Mouse (Mus musculus): ENCODE measurements at regions not wholly inside any gene's neighbourhood (a gene's known extent, or its start where the extent isn't known, plus 50 kb on each side); places are given as distances from the start of the nearest gene placed in this dataset.

- no peak for TF ChIP-seq CTCF (IDR thresholded peaks at IDR 0.05; ENCODE audit: control insufficient read depth, insufficient read depth, insufficient replicate concordance, low read depth, low read length)
- TF ChIP-seq POLR2A (IDR thresholded peaks at IDR 0.05; ENCODE audit: control insufficient read depth, low read depth, low read length) = no peak
- Histone ChIP-seq H3K36me3 (ENCODE audit: control insufficient read depth, insufficient read depth, low read length) (no peaks in the 10 kb centered on the region), H3K4me3 (ENCODE audit: control insufficient read depth, low read depth, low read length) (no peak overlapping the region)
Measured at GRCm38 (mm10) chr13:37121602-37122001, 71.6 kb upstream of the F13a1 start.

GRCm38 (mm10) chr13:37120219-37120618 is 70.2 kb upstream of the F13a1 start:
- Histone ChIP-seq H3K36me3 (ENCODE audit: control insufficient read depth, insufficient read depth, low read length) (no peaks in the 10 kb centered on the region), H3K4me1 (ENCODE audit: control insufficient read depth, insufficient read depth, low read length) (no peaks in the 10 kb centered on the region), H3K27ac (ENCODE audit: control insufficient read depth, insufficient read depth, low read depth, low read length) (no peak overlapping the region), H3K4me3 (ENCODE audit: control insufficient read depth, low read depth, low read length) (no peak overlapping the region), H3K27me3 (ENCODE audit: control insufficient read depth, insufficient read depth, low read length) (no peaks in the 10 kb centered on the region)
- TF ChIP-seq POLR2A (IDR thresholded peaks at IDR 0.05; ENCODE audit: control insufficient read depth, low read depth, low read length) = no peak
- TF ChIP-seq CTCF (IDR thresholded peaks at IDR 0.05; ENCODE audit: control insufficient read depth, insufficient read depth, insufficient replicate concordance, low read depth, low read length) = no peak

More at GRCm38 (mm10) chr13:37121602-37122001, 71.6 kb upstream of the F13a1 start:
- Histone ChIP-seq H3K27ac (ENCODE audit: control insufficient read depth, insufficient read depth, low read depth, low read length) (no peak overlapping the region), H3K4me1 (ENCODE audit: control insufficient read depth, insufficient read depth, low read length) (no peaks in the 10 kb centered on the region), H3K27me3 (ENCODE audit: control insufficient read depth, insufficient read depth, low read length) (no peaks in the 10 kb centered on the region)

- no peak overlapping the region for H3K27ac ChIP-seq (ENCODE audit: control insufficient read depth, insufficient read depth, low read depth, low read length)
- H3K27me3 ChIP-seq (ENCODE audit: control insufficient read depth, insufficient read depth, low read length) = no peaks in the 10 kb centered on the region
- H3K36me3 ChIP-seq (ENCODE audit: control insufficient read depth, insufficient read depth, low read length) = no peaks in the 10 kb centered on the region
Measured at GRCm38 (mm10) chr13:37114324-37114723, 64.3 kb upstream of the F13a1 start.

GRCm38 (mm10) chr13:37111747-37112146 is 61.7 kb upstream of the F13a1 start:
- Histone ChIP-seq H3K4me3 (ENCODE audit: control insufficient read depth, low read depth, low read length) (no peak overlapping the region), H3K27me3 (ENCODE audit: control insufficient read depth, insufficient read depth, low read length) (no peaks in the 10 kb centered on the region), H3K27ac (ENCODE audit: control insufficient read depth, insufficient read depth, low read depth, low read length) (no peak overlapping the region), H3K4me1 (ENCODE audit: control insufficient read depth, insufficient read depth, low read length) (no peaks in the 10 kb centered on the region), H3K36me3 (ENCODE audit: control insufficient read depth, insufficient read depth, low read length) (no peaks in the 10 kb centered on the region)
- TF ChIP-seq CTCF (IDR thresholded peaks at IDR 0.05; ENCODE audit: control insufficient read depth, insufficient read depth, insufficient replicate concordance, low read depth, low read length) = no peak
- TF ChIP-seq POLR2A (IDR thresholded peaks at IDR 0.05; ENCODE audit: control insufficient read depth, low read depth, low read length) = no peak

More at GRCm38 (mm10) chr13:37114324-37114723, 64.3 kb upstream of the F13a1 start:
- TF ChIP-seq POLR2A (IDR thresholded peaks at IDR 0.05; ENCODE audit: control insufficient read depth, low read depth, low read length) (no peak), CTCF (IDR thresholded peaks at IDR 0.05; ENCODE audit: control insufficient read depth, insufficient read depth, insufficient replicate concordance, low read depth, low read length) (no peak)
- H3K4me3 ChIP-seq (ENCODE audit: control insufficient read depth, low read depth, low read length) = no peak overlapping the region
- H3K4me1 ChIP-seq (ENCODE audit: control insufficient read depth, insufficient read depth, low read length) = no peaks in the 10 kb centered on the region

- Histone ChIP-seq H3K4me3 (ENCODE audit: control insufficient read depth, low read depth, low read length) (no peak overlapping the region), H3K36me3 (ENCODE audit: control insufficient read depth, insufficient read depth, low read length) (no peaks in the 10 kb centered on the region), H3K4me1 (ENCODE audit: control insufficient read depth, insufficient read depth, low read length) (no peaks in the 10 kb centered on the region), H3K27ac (ENCODE audit: control insufficient read depth, insufficient read depth, low read depth, low read length) (no peak overlapping the region), H3K27me3 (ENCODE audit: control insufficient read depth, insufficient read depth, low read length) (no peaks in the 10 kb centered on the region)
- no peak for TF ChIP-seq POLR2A (IDR thresholded peaks at IDR 0.05; ENCODE audit: control insufficient read depth, low read depth, low read length)
- no peak for TF ChIP-seq CTCF (IDR thresholded peaks at IDR 0.05; ENCODE audit: control insufficient read depth, insufficient read depth, insufficient replicate concordance, low read depth, low read length)
Measured at GRCm38 (mm10) chr13:37107721-37108120, 57.7 kb upstream of the F13a1 start.

GRCm38 (mm10) chr13:37106009-37106408 is 56.0 kb upstream of the F13a1 start:
- H3K4me1 ChIP-seq (ENCODE audit: control insufficient read depth, insufficient read depth, low read length) = no peaks in the 10 kb centered on the region
- H3K27ac ChIP-seq (ENCODE audit: control insufficient read depth, insufficient read depth, low read depth, low read length) = no peak overlapping the region
- H3K4me3 ChIP-seq (ENCODE audit: control insufficient read depth, low read depth, low read length) = no peak overlapping the region
- TF ChIP-seq CTCF (IDR thresholded peaks at IDR 0.05; ENCODE audit: control insufficient read depth, insufficient read depth, insufficient replicate concordance, low read depth, low read length) (no peak), POLR2A (IDR thresholded peaks at IDR 0.05; ENCODE audit: control insufficient read depth, low read depth, low read length) (no peak)
- no peaks in the 10 kb centered on the region for H3K27me3 ChIP-seq (ENCODE audit: control insufficient read depth, insufficient read depth, low read length)
- H3K36me3 ChIP-seq (ENCODE audit: control insufficient read depth, insufficient read depth, low read length) = no peaks in the 10 kb centered on the region

- Histone ChIP-seq H3K27ac (ENCODE audit: control insufficient read depth, insufficient read depth, low read depth, low read length) (no peak overlapping the region), H3K4me1 (ENCODE audit: control insufficient read depth, insufficient read depth, low read length) (no peaks in the 10 kb centered on the region), H3K36me3 (ENCODE audit: control insufficient read depth, insufficient read depth, low read length) (no peaks in the 10 kb centered on the region), H3K4me3 (ENCODE audit: control insufficient read depth, low read depth, low read length) (no peak overlapping the region), H3K27me3 (ENCODE audit: control insufficient read depth, insufficient read depth, low read length) (no peaks in the 10 kb centered on the region)
- TF ChIP-seq CTCF (IDR thresholded peaks at IDR 0.05; ENCODE audit: control insufficient read depth, insufficient read depth, insufficient replicate concordance, low read depth, low read length) (no peak), POLR2A (IDR thresholded peaks at IDR 0.05; ENCODE audit: control insufficient read depth, low read depth, low read length) (no peak)
Measured at GRCm38 (mm10) chr13:37104410-37105294, 54.6 kb upstream of the F13a1 start.

All from testis, adult 2 months (tissue).